Mouse (Mus musculus) right cerebral cortex, postnatal 10 days (tissue): Measurements from ENCODE around the gene Osbpl6.

Experiments
- DNase-seq, 2 experiments: peaks; one replicate each; pipeline ENCODE4 v3.0.0; 2021; ENCODE audit warnings: low spot score in 2 of 2

Gene Osbpl6

DNA sequence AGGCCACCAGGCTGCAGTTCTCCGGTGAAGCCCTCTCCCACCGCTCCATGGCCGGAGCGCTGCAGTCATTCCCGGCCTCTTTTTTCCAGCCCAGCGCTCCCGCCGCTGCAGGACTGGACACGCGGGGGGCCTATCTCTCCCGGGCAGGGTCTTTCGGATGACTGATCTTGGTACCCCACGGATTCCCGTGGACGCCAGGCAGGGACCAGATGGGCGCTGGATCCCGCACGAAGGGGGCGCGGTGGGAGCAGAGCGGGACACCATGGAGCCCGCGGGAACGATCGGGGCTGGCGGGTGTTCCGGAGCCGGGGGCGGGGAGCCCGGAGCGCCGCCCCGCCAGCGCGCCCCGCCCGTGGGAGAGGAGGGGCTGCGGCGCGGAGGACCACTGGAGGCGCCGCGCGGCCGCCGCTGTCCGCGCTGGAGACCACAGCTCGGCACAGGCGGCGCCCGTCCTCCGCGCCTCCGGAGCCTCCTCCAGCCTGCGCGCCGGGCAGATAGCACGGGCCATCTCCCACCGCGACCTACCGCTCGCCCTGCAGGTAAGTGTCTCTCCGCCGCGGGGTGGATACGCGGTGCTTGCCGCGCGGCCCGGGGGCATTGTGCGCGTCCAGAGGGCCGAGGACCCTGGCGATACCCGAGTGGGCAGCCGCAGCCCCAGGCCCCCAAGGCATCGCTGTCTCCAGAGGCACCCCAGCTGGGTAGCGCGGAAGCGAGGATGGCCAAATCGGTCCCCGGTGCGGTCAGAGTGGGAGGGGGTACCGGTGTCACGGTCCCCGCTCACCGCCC is at the start of gene Osbpl6:
Osbpl6 (plus strand) TSS at position 358 of the 786 bp plus-strand sequence.
- peak; percentile 85 to 88 for DNase-seq

GRCm38 (mm10) chr2:76360226-76360625 is 46.1 kb upstream of the Osbpl6 start, which contains the start of gene Cyct:
Cyct (minus strand) TSS chr2:76360450.
- no peak for DNase-seq

DNA sequence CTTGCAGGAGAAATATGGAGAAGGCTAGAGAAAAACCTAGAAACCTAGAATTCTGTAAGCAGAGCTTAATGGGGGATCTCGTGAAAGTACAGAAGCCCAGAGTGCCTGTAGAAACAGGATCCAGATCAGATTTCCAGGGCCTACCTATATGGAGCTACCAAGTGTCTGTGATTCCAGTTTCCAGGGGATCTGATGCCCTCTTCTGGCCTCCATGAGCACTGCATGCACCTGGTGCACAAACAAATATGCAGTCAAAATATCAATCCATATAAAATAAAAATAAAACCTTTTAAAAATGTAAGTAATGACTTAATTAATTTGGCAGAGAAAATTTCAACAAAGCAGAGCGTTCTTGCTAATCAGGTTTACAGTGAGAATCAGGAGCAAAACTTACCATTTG is 44.2 kb upstream of the Osbpl6 start:
- DNase-seq = peak in 1 of 2 experiments; percentile 49

- DNase-seq = no peak
These were observed 40.5 kb upstream of the Osbpl6 start for GRCm38 (mm10) chr2:76365811-76366210.

- DNase-seq = peak; percentile 68 to 87
These were observed 39.0 kb upstream of the Osbpl6 start for GRCm38 (mm10) chr2:76367188-76367922.

GRCm38 (mm10) chr2:76368861-76369660 is 37.2 kb upstream of the Osbpl6 start:
- no peak for DNase-seq

GRCm38 (mm10) chr2:76369821-76370655 is 36.3 kb upstream of the Osbpl6 start, which contains the start of gene Rbm45:
Rbm45 (plus strand) TSS chr2:76369984.
- DNase-seq = peak; percentile 90 to 94

DNA sequence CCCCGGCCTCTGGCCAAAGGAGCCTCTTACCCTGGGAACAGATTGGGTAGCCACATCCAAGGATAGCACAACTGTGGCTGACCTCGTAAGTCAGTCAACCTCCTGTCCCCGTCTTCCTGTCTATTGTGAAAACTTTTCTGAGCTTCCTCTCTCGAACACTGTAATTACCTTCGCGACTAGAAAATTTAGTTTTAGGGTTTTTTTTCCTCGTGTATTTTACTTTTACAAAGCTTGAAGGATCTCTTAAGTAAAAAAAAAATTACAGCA is 35.7 kb upstream of the Osbpl6 start:
- no peak for DNase-seq

GRCm38 (mm10) chr2:76372244-76372643 is 34.1 kb upstream of the Osbpl6 start:
- DNase-seq = no peak

DNA sequence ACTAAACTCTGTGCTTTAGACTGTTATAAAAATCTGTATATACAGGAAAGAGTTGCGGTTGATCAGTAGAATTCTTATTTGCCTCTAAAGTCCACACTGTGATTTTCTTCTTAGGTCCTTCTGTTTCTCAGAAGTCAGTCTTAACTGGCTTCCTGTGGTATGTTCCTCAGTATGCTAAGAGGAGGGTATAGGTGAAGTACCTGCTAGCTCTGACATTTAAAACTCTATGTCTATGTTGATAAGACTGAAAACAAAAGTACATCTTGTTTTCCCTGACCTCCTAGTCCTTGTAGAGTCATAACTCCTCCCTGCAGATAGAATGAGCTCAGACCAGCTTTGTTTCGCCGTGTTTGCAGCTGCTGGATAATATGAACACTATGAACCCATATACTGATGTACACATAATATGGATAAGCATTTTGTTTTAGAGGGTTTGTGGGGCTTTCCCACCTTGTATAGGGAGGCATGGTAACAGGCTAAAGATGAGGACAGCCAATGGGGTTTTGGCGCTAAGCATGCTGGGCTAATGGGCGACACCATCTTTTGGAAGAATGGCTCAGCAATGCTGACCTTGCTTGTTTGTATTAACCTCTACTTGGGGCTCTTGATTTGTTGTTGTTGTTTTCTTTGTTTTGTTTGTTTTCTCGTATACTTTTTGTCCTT is 31.6 kb upstream of the Osbpl6 start:
- DNase-seq = no peak

- DNase-seq = no peak
These were observed 27.7 kb upstream of the Osbpl6 start for GRCm38 (mm10) chr2:76378646-76379045.

DNA sequence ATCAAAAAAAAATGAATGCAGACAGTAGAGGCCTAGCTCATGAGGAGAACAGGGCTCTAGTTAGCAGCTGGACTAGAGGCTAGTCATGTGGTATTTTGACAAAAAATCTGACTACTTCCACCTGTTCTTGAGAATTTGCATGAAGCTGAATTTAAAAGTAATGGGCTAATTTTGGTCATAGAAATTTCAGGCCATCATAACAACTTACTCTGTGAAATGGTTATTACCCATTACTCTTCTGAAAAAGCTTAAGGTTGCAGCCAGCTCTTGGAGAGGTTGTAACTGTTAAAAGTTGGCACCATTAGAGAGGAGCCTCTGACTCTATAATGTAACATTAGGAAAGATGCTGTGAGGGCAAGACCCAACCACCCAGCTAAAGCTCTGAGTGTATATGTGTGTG is 19.8 kb upstream of the Osbpl6 start:
- DNase-seq = no peak

DNA sequence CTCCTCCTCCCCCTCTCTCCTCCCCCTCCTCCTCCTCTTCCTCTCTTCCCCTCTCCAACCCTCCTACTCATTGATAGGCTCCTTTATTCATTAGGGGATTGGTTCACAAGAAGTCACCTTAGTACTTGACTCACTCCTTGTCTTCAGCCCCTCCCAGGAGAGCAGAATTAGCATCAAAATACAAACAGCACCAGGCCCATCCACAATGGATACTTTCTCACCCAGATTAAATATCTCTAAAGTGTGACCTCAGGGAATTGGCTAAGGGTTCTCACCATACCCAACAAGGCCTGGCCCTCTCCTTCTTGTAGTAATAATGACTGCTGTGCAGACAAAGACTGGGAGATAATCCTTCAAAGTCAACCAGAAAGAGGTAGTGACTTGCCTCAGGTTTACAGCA is 6.1 kb upstream of the Osbpl6 start:
- no peak for DNase-seq

DNA sequence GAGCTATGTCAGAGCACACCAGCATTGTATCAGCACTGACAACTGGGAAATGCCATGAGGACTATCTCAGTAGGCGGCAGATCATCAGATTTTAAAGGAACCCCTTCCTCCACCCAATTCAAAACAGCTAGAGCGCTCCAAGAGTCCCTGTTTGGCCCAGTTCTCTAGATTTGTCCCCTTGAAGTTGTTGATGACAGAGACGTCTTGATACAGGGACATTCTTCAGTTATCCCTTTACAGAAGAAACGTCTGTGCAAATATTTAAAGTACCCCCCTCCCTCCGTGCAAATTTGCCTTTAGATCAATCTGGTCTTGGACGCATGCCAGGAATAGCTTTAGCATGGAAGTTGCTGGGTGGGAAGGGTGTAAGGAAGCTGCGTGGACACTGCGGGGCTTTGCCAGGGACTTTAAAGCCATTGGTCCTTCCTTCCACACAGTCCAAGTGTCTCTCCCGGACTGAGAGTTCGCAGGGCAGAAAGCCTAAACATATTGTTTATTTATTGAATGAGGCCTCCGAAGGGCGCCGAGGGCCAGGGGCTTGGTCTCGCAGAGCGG is 635 bp upstream of the Osbpl6 start:
- DNase-seq = peak; percentile 58 to 61

DNA sequence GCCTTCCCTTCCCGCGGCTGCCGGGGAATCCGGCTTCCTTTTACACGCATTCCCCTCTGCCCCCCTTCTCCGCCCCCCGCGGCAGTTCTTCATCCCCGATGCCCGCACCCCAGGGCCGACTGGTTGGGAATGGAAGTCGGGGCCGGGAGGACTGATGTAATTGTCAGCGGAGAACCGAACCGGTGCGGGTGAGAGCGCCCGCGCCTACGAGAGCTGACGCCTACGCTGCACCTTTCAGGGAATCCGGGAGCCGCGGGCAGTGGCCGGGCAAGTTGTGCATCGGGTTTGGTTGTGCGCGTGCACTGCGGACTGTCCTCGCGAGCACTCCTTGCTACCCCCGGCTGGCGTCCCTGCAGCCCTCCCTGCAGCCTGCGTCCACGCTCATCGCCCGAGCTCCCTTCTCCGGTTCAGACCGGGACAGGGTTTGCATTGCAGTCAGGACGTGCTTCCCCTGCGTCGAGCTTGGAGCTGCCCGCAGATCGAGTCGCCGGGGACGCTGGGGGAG is 681 bp downstream of the Osbpl6 start:
- peak; percentile 73 to 78 for DNase-seq

DNA sequence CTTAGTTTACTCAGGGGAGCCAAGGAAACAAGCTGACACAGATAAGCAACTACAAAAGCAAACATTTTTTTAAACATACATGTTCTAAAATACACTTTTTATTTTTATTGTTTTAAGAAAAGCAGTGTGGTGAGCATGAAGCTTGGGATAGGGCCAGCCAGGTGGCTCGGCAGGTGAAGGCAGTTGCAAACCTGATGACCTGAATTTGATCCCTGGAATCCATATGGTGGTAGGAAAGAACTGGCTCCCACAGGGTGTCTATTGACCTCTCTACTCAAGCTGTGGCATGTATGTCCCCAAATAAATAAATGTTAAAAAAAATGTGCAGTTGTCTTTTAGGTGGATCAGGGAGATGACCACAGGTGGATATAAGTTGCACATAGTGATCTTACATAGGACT is 3.2 kb downstream of the Osbpl6 start:
- DNase-seq = no peak

DNA sequence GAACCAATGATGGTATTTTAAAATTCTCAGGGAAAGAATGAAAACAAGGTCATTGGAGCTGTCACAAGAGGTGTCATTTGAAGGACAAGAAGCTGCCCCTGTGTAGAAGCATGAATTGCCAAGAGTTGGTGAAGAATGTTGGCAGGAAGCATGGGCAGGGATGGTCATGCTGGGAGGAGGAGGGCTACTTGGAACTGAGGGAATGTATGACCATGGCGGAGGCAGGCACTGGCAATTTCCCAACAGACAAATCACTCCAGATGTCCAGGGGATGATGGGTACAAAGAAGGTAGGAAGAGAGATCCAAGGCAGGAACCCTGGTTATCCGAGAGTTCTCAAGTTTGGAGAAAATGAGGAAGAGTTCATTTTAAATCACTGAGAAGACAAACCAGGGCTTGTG is 3.7 kb downstream of the Osbpl6 start:
- DNase-seq = no peak

DNA sequence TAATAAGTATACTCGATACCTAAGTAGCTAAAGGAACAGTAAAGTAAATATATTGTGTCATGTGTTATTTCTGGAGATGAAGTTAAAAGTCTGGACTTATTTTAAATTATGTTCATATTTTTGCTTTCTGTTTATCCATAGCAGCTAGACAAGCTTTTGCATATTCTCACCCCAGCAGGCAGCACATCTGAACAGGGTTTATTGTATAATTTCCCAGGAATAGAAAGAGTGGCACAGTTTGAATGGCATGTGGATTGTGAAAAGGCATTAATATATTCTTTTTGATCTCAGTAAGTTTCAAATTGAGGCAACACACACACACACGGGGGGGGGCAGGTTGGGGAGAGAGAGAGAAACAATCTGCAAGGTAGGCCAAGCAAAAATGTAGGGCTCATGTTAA is 6.6 kb downstream of the Osbpl6 start:
- no peak for DNase-seq

DNA sequence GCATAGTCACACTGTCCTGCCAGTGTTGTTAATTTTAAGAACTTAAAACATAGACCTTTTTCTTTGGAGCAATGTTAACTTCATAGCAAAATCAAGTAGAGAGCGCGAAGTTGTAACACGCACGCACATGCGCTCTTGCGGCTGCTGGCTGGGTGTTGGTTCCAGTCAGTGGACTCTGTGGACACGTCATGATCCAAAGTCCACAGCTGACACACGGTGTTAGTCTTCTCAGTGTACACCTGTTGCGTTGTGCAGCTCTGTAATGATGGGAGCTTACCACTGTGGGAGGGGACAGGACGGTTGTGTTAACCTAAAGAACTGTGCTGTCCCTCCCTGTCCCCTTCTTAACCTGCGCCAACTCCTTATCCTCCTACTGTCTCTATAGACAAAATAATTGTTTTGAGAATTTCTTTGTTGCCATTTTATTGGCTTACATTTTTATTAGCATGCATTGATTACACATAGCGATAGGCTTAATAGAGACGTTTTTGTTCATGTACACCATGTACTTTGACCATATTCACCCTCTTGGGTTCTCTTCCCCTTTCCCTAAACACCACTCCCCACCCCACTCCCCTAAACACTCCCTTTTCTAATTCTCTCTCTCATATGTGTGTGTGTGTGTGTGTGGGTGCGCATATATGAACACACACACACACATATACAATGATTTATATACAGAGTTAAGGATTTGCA is 11.3 kb downstream of the Osbpl6 start:
- no peak for DNase-seq

GRCm38 (mm10) chr2:76418142-76418518 is 11.8 kb downstream of the Osbpl6 start:
- no peak for DNase-seq
